Mouse (Mus musculus): ENCODE measurements around the gene Dock4.

The Dock4 gene

GRCm38 (mm10) chr12:40568971-40569968 is 123.5 kb downstream of the Dock4 start:
- DNase-seq (ENCODE audit: low read depth) = no peak

- DNase-seq (ENCODE audit: low read depth) = no peak
Observed at GRCm38 (mm10) chr12:40570250-40570649, 124.5 kb downstream of the Dock4 start.

- no peak for DNase-seq (ENCODE audit: low read depth)
Observed at GRCm38 (mm10) chr12:40574051-40574450, 128.3 kb downstream of the Dock4 start.

- DNase-seq (ENCODE audit: low read depth) = no peak
Observed at GRCm38 (mm10) chr12:40576749-40577148, 131.0 kb downstream of the Dock4 start.

- DNase-seq (ENCODE audit: low read depth) = no peak
Observed at GRCm38 (mm10) chr12:40580351-40580750, 134.6 kb downstream of the Dock4 start.

- no peak for DNase-seq (ENCODE audit: low read depth)
Observed at GRCm38 (mm10) chr12:40581037-40581436, 135.3 kb downstream of the Dock4 start.

- DNase-seq (ENCODE audit: low read depth) = no peak
Observed at GRCm38 (mm10) chr12:40582059-40582458, 136.3 kb downstream of the Dock4 start.

- no peak for DNase-seq (ENCODE audit: low read depth)
Observed at GRCm38 (mm10) chr12:40584526-40585289, 139.0 kb downstream of the Dock4 start.

GRCm38 (mm10) chr12:40585456-40586141 is 139.8 kb downstream of the Dock4 start:
- no peak for DNase-seq (ENCODE audit: low read depth)

- no peak for DNase-seq (ENCODE audit: low read depth)
Observed at GRCm38 (mm10) chr12:40594161-40594560, 148.4 kb downstream of the Dock4 start.

- no peak for DNase-seq (ENCODE audit: low read depth)
Observed at GRCm38 (mm10) chr12:40595440-40595839, 149.7 kb downstream of the Dock4 start.

- no peak for DNase-seq (ENCODE audit: low read depth)
Observed at GRCm38 (mm10) chr12:40596020-40596419, 150.3 kb downstream of the Dock4 start.

- no peak for DNase-seq (ENCODE audit: low read depth)
Observed at GRCm38 (mm10) chr12:40596441-40596840, 150.7 kb downstream of the Dock4 start.

GRCm38 (mm10) chr12:40599952-40600351 is 154.2 kb downstream of the Dock4 start:
- no peak for DNase-seq (ENCODE audit: low read depth)

GRCm38 (mm10) chr12:40605565-40605964 is 159.8 kb downstream of the Dock4 start:
- DNase-seq (ENCODE audit: low read depth) = no peak

- DNase-seq (ENCODE audit: low read depth) = no peak
Observed at GRCm38 (mm10) chr12:40622926-40623325, 177.2 kb downstream of the Dock4 start.

- no peak for DNase-seq (ENCODE audit: low read depth)
Observed at GRCm38 (mm10) chr12:40626521-40626920, 180.8 kb downstream of the Dock4 start.

GRCm38 (mm10) chr12:40633242-40633641 is 187.5 kb downstream of the Dock4 start:
- no peak for DNase-seq (ENCODE audit: low read depth)

GRCm38 (mm10) chr12:40634169-40634568 is 188.4 kb downstream of the Dock4 start:
- no peak for DNase-seq (ENCODE audit: low read depth)

GRCm38 (mm10) chr12:40635991-40636390 is 190.2 kb downstream of the Dock4 start:
- no peak for DNase-seq (ENCODE audit: low read depth)

- DNase-seq (ENCODE audit: low read depth) = no peak
Observed at GRCm38 (mm10) chr12:40637427-40637826, 191.7 kb downstream of the Dock4 start.

GRCm38 (mm10) chr12:40645869-40646268 is 200.1 kb downstream of the Dock4 start:
- DNase-seq (ENCODE audit: low read depth) = no peak
